Mouse (Mus musculus): Measurements from ENCODE around the gene Tub.

Gene Tub

DNA sequence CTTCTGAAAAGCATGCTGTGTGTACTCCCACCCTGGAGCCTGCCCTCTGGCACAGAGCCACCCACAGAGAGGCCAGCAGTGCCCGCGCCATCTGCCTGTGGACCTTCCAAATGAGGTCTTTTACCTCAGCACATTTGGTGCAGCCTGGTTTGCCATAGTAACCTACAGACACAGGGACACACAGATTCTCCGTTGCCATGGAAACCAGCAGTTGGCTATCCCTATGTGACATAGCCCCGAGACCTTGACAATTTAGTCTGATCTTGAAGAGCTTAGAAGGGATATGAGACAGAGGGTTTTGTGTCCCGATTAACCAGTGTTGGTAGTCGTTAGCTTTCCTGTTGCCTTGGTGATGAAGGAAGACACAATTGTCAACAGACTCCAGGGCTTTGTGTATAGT is 22.1 kb downstream of the Tub start:
- in situ Hi-C loops (cut with MboI, MseI) = no loop called here

GRCm38 (mm10) chr7:108985934-108986708 is 36.0 kb downstream of the Tub start:
- in situ Hi-C loops (cut with MboI, MseI) = no loop called here

GRCm38 (mm10) chr7:108991207-108991606 is 41.1 kb downstream of the Tub start:
- in situ Hi-C loops (cut with MboI, MseI) = no loop called here

DNA sequence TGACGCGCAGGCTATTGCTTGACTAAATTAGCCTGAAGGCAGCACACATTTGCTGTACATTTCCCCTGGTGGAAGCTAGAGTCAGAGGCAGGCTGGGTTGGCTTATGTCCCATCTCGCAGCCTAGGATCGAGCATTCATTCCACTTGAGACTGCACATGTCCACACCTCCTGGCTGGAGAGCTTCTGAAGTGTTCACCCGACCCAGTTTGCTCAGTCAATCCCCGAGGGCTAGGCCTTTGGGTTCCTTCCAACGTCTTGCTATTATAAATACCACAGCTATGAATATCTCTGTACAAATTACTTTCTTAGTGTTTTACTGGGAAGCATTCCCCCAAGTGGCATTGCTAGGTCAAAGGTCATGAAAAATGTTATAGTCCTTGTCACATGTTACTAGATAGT is 43.1 kb downstream of the Tub start:
- in situ Hi-C loops (cut with MboI, MseI) = no loop called here

GRCm38 (mm10) chr7:108993881-108994291 is 43.7 kb downstream of the Tub start:
- in situ Hi-C loops (cut with MboI, MseI) = no loop called here

- in situ Hi-C loops (cut with MboI, MseI) = no loop called here
Observed at GRCm38 (mm10) chr7:108996156-108996555, 46.0 kb downstream of the Tub start.

DNA sequence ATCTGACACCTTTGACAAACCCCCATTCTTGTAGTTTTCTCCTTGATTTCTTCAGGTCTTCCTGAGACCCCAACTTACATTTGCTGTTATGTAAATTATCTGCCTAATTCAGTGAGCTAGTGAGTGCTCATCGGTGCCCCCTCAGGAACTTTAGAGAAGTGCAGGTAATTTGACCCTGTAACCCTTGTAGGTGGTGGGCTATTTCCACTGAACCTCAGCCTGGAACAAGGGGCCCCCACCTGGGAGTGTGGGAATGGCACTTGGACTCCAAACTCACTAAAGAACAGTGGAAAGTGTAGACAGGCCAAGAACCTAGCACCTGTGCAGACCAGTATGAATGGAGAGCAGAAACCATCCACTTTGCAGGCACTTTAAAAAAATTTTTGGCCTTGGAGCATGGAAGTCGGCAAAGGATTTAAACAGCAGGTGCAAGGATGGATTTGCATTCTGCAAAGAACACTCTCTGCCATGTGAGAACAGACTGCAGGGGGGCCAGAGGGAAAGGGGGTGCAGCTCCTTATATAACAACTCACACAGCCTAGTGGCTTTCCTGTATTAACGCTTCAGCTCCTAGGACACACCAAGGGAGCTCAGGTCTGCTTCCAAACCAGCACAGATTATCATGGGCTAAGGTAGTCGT is 50.3 kb downstream of the Tub start:
- in situ Hi-C loops (cut with MboI, MseI) = no loop called here

DNA sequence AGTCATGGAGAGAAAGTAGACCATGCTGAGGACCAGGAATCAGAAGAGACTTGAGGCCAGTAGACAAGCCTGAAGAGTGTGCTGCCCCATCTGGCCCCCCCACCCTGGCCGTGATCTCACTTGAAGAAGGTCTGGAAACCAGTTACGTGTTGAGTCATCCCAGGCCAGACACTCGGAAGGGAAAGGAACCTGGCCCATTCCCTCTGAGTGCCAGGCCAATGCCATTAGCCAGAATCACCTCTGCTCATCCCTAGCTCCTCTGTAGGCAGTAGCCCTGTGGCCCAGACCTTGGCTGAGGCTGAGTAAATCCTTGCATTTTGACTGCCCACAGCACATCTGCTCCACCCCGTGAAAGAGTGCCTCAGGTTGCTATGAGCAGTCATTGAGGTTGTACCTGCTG is 51.8 kb downstream of the Tub start:
- in situ Hi-C loops (cut with MboI, MseI) = no loop called here

DNA sequence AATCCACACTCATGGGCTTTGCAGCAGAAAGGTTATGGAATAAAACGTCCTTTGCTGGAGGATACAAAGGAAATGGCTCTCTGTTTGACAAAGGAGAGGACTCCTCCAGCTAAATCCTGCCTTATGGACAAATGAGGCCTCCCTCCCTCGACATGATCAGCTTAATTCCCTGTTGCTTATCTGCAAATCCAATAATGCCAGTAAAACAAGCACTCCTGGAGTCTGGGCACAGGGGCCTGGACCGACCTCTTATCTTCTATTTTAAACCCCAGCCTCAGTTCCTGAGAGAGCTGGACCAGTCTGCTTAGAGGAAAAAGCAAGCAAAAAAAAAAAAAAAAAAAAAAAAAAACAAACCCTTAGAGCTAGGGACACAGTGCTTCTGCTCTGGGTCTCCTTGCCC is 53.5 kb downstream of the Tub start:
- in situ Hi-C loops (cut with MboI, MseI) = no loop called here

DNA sequence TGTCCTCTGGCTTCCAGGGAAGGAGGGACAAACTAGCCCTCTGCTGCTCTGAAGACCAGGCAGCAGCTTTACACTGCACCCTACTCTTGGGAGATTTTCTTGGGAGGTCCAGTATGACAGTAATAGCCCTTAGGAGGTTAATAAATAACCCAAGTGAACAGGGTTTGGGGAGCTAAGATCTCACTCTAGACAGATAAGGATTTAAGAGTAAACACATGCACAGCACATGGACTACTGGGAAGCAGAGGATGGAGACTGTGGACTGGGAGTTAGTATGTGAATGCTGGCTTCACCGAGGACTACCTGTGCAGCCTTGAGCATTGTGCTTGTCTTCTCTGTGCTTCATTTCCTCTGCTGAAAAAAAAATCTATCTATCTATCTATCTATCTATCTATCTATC is 59.1 kb downstream of the Tub start:
- in situ Hi-C loops (cut with MboI, MseI) = no loop called here

DNA sequence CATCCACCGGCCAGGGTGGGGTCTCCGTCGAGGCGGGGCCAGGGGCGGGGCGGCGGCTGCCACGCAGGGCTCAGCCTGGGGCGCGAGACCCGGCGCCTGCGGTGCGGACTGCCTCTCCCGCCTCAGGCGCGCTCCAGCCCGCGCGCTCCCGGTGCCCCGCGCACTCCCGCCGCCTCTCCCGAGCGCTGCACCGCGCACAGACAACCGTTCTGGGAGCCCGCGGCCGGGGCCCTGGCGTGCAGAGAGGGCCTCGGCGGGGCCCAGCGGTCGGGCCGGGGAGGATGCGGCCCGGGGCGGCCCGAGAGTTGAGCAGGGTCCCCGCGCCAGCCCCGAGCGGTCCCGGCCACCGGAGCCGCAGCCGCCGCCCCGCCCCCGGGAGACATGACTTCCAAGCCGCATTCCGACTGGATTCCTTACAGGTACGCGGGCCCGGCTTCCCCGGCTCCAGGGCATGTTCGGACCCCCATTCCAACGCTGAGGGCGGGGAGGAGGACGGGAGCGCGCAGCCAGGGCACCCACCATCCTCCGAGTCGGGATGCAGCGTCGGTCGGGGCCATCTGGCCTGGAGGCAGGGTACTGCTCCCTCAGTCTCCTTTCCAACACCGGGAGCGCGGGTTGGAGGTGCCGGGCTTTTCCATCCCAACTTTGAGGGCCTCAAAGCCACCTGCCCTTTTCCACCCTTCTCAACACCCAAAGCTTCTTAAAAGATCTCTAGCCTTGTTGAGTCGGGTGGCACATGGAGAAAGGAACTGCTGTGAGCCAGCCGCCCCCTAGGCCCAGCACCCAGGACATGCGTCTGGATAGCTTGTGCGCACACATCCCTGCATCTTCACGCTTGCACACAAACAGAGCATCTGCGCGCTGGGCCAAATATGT is 60.8 kb downstream of the Tub start:
- in situ Hi-C loops (cut with MboI, MseI) = no loop called here

DNA sequence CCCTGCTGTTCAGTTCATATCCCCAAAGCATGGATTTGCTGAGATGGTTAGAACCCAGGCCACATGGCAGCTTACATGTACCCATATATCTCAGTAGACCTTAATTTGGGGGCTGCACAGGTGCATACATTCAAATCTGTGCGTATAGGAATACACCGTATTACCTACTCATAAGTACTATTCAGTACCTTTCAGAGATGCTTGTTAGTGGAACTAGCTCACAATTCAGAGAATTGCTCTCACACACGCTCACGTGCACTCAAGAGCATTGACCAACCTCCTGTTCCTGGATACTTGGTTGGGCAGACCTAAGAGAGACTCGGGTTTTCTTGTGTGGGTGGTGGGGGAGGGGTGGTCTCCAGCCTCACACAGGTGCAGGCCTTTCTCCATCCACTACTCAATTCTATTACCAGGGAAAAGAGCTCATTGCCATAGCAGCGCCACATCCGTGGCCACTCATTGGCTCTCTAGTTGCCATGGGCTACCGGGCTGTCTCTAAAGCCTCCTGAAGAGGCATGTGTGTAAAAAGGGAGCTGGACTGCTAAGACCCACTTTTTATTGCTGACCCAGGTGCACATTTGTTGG is 61.5 kb downstream of the Tub start:
- in situ Hi-C loops (cut with MboI, MseI) = no loop called here

DNA sequence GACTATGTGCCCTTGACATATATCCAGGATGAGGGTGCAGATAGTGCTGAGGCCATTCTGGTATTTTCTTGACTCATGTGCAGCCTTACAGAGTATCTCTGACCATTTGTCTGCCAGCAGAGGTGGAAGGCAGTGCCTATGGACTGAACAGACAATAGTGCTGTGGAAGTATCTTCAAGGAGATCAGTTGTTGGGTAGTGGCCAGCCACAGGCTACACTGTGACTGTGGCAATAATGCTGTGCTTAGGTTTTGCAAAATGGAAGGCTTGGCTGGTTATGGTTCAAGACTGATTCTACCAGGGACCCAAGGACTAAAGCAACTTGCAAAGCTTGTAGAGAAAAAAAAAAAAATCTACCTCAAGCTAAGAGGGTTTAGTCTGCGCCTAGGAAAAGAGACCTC is 62.4 kb downstream of the Tub start:
- in situ Hi-C loops (cut with MboI, MseI) = no loop called here

DNA sequence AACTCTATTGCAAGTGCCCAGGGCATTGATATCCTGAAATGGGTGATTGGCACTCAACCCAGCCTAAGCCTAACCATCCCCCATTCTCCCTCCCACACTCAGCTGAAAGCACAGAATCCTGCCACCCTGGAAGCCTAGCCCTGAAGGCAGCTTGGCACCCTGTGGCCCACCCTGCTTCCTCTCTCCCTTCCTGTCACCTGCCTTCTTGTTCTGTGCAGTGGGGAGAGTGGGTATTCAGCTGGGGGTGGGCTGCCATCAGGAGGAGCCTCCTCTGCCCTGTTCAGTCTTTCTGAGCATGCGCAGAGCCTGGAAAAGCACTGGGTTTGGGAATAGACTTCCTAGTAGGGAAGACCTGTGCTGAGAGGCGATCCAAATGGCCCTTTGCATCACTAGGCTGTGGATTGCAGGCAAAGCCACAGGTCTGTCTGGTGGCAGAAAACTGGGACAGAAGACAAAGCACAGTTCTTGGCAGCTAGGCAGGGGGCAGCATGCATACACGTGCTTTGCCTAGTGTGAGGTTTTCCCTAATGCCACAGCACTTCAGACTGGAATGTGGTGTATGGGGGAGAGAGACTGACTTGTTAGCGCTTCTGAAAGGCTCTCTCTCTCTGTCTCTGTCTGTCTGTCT is 63.0 kb downstream of the Tub start:
- in situ Hi-C loops (cut with MboI, MseI) = no loop called here

DNA sequence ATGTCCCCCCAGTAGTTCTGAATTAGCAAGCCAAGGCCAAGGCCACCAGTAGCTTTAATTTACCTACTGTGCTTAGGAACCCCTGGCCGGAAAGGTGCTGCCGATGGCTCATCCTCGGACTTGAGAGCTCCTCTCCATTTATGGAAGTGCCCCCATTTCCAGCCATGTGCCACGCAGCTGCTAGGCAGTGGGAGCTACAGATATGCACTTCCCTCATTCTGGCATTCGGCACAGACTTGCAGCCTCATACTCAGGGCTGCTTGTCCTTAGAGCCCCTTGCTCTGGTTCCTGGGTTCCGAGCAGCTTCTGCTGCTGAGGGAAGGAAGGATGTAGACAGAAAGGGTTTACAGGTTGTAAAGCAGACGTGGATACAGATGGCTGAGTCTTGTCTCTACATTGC is 64.7 kb downstream of the Tub start:
- in situ Hi-C loops (cut with MboI, MseI) = no loop called here

GRCm38 (mm10) chr7:109016378-109016923 is 66.3 kb downstream of the Tub start:
- in situ Hi-C loops (cut with MboI, MseI) = no loop called here

DNA sequence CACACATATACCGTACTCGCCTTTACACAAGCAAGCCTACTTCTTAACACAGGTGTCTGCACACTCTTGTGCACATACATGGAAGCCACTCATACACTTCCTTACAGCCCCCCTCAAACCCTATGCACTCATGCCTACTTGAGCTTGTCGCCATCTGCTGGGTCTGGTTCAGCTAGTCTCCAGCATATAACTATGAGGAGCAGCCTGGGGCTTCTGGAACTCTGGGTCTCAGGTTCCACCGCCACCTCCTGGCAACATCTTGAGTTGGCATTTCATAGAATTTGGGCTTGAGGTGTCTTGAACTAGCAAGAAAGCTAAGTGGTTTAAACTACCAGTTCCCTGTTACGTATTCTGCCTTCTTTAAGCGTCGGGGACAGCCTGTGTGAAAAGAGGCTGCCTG is 69.1 kb downstream of the Tub start:
- in situ Hi-C loops (cut with MboI, MseI) = no loop called here

- in situ Hi-C loops (cut with MboI, MseI) = loop anchor here (5.0 kb wide), 2 partner anchors 54 to 204 kb away; no protein-coding TSS in a partner anchor
Observed at GRCm38 (mm10) chr7:109021428-109021827, 71.3 kb downstream of the Tub start.

DNA sequence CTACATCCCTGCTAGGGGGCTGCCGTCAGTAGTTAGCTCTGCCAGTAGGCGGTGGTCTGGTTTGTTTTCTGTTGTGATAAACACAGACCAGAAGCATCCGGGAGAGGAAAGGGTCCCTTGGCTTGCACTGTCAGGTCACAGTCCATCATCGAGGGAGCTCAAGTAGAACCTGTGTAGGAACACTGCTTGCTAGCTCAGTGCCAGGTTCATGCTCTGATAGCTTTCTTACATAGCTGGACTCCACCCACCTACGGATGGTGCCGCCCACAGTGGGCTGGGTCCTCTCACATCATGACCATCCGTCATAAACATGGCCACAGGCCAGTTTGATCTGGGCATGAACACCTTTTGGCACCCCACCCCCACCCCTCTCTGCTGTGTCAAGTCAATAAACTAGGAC is 75.6 kb downstream of the Tub start:
- in situ Hi-C loops (cut with MboI, MseI) = no loop called here

GRCm38 (mm10) chr7:109026976-109027375 is 76.8 kb downstream of the Tub start:
- in situ Hi-C loops (cut with MboI, MseI) = no loop called here

DNA sequence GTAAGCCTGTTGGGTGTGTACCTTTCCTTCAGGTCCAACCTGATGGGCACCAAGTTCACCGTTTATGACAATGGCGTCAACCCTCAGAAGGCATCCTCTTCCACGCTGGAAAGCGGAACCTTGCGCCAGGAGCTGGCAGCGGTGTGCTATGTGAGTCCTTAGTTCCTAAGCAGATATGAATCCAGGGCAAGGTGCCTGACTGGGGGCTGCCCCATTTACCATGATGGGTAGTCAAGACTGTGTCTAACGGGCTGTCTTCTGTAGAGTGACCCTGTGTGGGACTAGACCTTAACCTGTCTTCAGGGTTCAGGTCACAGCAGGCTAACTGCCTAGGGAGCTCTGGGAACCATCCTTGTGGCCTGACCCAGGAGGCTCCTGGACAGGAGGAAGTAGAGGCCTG is 77.6 kb downstream of the Tub start:
- in situ Hi-C loops (cut with MboI, MseI) = no loop called here

All from regulatory T cell (primary cell).